Mouse (Mus musculus) urinary bladder, postnatal 10 days (tissue): ENCODE results near the gene Cpne5.
"Not testable (repeated sequence)": the region's sequence is repeated elsewhere in the genome, so short reads cannot be mapped to it uniquely, and the experiment has no call there.

Experiments
- DNase-seq: peaks from one replicate; pipeline ENCODE4 v3.0.0; 2022; ENCODE audit warnings: low spot score

Gene Cpne5

DNA sequence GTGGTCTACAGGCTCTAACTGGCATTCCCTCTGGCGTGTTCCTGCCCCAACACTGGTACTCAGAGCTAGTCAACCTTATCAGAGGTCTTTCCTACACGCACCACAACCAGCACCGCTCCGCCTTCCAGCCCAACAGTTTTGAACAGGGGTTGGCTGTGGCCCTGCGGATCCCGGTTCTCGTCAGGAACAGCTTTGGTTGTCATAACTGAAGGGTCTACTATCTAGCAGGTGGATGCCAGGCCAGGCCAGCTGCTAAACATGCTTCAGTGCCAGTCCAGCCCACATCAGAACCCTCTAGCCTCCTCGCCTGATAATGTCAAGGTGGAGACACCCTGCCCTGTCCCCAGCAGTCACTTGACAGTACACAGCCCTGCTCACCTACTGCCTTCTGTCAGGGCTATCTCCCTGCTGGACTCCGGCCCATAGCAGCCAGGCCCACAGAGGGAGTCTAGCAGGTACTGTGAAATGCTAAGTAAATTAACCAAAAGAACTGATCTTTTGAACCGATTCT, 19.1 kb upstream of the Cpne5 start:
- no peak for DNase-seq

DNA sequence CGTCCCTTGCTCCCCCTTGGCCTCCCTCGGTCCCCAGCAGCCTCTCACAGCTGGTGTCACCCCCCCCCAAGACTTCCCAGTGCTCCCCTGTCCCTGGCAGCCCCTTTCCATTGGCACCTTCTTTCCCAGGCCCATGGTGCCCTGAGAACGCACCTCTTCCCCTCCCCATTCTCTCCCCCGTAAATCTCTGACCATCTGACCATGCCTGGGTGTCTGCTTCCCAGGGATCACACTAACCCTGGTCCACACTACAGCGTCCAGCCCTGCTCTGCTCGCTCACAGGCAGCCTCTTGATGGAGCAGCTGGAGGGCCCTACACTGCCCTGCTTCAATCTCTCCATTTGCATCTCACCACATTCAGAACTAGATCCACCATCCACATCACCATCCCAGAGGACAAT, 18.5 kb upstream of the Cpne5 start:
- DNase-seq = no peak

DNA sequence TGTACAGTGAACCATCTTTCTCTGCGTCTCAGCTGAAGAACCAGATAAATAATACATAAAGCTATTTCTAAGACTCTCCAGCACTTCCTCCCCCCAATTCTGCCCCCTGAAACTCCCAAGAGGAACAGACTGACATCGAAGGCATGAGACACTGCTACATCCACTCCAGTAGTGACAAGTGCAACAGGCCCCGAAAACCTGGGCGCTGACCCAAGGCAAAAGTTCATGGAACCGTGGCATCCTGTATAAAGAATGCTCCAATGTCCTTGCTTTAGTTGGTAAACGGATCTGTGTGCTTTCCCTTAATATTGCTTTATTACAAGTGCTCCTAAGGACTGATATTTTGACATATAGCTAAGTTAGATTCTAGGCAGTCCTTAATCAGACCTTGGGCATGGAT, 16.8 kb upstream of the Cpne5 start:
- DNase-seq = not testable (repeated sequence)

DNA sequence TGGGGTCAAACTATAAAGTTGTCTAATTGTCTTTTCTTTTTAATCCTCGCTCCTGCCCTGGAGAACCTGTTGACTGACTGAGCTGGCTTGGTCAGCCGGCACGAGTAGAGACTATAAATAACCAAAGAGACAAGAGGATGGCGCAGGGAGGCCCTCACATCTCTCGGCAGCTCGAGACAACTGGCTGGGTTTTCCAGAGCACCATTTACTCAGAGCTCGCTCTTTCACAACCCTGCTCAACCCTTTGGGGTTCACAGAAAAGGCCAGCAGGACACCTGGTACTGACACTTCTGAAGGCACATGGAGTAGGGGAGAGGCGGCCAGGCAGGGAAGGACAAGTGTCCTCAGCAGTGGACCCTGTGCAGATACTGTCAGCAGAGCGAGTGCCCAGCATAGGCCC, 15.7 kb upstream of the Cpne5 start:
- no peak for DNase-seq

DNA sequence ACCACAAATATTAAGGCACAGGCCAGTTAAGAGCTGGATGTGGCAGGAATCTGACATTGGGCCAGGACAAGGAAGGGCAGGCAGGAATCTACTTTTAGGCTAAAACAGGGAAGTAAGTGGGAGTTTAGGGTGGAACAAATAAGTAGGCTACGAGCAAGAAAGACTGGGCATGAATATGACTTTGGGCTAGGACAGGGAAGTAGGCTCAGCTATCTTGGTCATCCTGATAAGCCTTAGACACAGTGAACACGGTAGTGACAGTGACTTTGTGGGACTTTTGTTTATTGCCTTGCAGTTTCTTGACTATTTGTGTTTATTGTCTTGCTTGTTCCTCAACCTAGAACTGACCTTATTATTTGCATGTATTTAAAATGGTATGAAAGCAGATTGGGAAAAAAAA, 15.3 kb upstream of the Cpne5 start:
- no peak for DNase-seq

DNA sequence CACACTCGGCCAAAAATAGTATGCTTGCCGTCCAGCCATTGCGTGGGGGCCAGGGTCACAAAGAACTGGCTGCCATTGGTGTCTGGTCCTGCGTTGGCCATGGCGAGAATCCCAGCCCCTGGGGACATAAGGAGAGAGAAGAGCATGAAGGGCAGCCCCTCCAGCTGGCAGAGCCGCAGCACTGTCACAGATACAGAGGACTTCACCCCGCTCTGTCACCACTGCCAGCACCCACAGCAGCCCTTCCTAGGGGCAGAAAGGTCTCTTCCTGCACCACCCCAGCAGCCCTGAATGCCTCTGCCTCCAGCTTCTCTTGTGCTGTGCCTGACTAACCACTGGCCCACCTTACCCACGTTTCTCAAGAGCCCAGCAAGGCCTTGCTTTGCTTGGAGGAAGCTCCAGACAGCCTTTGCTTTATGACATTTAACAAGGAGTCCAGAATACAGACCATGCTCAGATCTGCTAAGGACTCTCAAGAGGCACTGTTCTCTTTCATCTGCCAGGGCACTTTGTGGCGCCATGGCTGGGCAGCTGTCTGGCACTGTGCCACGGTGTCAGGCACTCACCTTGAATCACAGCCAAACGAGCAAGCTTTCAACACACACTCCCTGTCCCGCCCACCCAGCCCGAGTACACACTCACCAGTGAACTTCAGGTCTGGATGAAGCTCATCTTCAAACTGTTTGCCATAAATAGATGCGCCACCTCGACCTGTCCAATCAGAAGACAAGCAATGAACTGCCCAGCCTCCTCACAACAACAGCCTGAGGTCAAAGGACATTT, 13.8 kb upstream of the Cpne5 start:
- DNase-seq = no peak

DNA sequence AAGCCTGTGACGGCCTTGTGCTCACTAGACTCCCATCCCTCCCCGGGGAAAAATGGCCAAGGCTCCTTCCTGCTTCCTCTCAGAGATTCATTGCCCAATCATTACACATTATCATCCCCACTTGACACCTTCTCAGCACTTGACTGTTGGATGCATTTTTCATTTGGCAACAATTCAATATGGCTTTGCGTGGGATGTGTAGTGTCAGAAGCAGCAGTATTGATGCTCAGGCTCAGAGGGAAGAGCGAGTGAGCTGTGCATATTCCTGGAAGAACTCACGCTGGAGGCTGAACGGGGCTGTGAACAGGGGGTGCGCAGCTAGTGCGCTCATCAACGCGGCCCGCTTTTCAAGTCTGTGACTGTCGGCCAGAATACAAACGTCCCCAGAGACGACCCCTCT, 13.0 kb upstream of the Cpne5 start:
- not testable (repeated sequence) for DNase-seq

DNA sequence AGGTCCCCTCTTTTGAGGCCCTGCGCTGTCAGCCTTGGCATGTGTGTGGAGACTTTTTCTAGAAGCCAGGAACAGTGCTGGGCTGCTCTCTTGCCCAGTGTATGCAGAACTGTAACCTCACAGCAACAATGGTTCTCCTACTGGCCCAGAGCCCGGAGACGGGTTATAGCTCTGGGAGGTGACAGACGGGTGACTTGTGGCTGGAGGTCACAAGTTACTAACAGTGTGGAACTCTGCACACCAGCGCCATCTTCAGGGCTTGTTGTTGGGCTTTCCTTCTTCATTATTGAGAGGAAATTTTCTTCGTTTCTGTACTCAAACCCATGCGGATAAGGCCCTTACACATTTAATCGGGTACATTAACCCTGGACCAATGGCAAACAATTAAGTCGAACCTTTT, 11.5 kb upstream of the Cpne5 start:
- DNase-seq = no peak

DNA sequence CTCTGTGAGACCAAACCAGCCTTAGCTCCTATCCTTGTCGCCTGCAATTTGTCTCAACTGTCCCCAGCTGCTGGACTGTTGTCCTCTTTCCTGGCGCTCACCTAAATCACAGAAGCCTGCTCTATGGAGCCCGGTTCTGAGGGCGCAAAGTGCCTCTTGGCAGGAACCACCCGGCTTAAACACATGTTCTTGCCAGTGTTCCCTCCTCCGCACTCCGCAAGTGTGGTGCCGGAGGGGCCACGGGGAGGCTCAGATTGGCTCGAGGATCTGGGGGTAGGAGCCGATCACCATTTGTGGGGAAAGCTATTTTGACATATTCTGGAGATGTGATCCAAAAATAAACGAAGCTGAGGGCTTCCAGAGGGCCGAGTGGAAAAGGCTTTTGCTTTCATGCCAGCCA, 9.9 kb upstream of the Cpne5 start:
- DNase-seq = no peak

DNA sequence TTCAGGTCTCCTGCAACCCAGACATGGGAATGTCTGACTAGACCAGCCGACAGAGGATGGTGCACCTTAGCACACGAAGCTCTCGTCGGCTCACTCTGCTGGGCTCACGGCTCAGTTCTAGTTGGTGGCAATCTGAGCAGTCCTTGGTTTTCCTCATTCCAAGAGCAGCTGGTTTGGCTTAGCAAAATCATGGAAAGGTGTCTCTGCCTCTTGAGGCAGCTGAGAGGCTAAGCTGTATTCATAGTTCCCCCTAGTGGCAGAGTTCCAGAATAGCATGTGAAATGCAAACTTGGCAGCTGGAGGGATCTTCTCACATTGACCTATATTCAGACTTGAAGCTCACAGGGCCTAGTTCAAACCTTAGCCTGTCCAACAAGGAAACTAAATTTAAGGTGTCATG, 8.6 kb upstream of the Cpne5 start:
- DNase-seq = no peak

DNA sequence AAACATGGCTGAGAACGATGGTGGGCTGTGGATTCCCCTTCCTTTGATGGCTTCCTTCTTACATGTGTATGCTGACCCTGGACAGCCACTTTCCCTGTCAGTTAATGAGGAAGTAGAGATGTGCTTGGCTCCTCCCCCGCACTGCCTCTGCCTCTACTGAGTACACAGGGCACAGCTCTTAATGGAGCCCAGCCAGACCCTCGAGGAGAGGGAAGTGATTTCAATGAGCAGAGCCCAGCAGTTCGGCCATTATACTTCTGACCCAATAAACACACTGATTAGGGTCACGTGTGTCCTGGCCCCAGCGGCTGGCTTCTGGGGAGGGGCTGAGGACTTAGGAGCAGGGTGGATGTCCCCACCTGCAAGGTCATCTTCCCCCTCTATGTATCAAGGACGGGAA, 7.8 kb upstream of the Cpne5 start:
- DNase-seq = no peak

DNA sequence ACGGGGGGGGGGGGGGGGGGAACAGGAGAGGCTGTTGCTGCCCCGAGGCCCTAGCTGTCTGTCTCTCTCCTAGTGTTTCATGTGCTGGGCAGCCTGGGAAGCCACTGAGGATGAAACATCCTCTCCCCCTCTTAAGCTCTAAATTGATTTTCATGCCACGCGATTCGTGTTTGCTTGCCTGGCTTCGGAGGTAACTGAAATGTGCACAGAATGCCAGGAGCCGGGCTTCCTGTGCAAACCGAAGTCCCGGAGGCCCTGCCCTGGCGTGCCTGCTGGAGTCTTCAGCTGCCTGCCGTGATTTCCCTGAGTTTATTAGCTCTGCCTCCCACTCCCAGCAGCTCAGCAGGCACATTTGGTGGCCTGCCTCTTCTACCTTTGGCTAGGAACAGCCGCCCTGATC, 6.9 kb upstream of the Cpne5 start:
- DNase-seq = no peak

DNA sequence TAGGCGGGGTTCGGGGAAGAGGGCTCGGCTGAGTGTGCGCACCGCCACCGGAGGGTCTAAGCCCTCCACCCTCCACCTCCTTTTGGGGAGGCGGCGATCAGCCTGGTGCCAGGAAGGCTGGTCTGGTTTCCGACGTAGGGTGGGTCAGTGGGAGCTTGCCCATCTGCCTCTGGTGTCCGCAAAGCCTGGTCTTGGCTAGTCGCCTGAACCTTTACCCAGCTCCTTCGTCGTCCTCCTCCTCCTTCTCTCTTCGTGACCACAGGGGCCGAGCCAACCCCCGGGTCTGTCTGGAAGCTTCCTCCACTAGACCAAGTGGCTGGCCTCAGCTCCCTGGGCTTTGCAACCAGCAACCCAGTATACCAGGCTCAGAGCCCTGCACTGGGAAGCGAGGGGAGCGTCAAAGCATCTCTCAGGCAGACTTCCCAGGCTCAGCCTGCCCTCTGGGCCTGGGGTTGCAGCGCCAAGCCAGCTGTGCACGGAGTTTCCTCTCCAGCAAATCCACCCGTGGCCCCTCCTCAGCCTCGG, 516 bp upstream of the Cpne5 start:
- no peak for DNase-seq

DNA sequence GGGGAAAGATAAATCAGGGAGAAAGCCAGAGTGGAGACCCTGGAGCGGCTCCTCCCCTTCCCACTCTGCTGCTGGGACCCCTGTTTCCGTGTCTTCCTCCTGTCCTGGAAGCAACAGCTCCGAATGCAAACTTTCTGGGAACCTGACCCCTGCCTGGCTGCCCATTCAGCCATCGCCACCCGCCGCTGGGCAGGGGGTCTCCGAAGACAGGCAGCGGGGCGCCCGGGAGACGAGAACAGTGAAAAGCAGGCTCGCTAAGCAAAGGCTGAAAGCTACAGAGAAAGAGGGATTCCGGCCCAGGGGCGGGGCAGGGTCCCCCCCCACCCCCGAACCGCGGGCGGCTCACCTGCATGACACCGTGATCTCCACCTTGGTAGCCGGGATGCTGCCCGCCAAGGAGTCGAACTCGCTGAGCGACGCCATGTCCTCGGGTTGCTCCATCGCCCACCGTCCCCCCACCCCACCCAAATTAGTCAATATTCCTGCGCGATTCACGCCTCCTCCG, 648 bp downstream of the Cpne5 start:
- no peak for DNase-seq

DNA sequence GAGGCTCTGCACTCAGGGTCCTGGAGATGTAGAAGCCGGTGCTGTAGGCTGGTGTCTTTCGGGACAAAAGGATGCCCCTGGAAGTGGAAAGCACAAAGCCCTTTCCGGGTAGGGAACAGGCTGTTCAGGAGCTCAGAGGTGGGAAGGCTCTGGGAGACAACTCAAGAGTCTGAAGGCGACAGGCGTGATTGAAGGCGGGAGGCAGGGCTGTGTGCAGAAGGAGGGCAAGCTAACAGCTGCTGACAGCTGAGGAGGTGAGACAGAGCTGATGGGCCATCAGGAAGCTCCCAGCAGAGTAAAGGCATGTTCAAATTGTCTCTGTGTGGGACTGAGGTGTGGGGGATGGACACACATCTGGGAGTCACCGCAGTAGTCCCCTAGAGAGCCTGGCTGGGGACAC, 1.9 kb downstream of the Cpne5 start:
- no peak for DNase-seq

DNA sequence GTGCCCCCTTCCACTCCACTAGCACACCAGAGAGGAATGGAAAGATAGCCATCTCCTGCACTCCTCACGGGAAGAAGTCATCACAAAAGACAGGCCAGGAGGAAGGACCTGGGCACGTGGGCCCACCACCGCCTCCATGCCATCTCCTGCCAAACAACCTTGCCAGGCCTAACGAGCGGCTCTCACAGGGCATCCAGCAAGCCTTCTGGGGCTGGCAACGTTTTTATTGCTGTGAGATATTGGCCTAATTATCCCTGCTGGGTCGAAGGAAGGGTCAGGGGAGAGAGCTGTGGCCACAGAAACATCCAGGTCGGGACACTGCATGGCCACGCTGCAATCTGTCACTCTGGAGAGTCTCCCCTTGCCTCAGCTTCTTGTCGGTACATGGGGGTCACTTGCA, 6.9 kb downstream of the Cpne5 start:
- DNase-seq = no peak

DNA sequence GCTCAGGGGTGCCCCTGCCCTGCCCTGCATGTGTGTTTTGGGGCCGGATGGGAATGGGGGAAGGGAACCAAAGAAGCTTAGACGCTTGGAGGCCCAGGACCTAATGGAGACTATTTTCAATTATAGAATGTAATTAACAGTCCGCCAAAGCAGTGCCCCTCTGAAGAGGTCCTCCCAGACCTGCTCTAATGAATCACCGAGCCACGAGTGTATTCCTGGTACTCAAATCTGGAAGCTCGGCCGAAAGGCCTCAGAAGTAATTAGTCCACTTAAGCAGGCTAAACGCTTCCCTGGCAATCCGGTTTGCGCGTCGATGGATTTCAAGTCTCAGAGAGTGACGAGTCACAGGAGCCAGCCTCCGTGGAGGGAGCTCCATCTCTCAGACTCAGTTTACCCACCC, 17.3 kb downstream of the Cpne5 start:
- DNase-seq = no peak

DNA sequence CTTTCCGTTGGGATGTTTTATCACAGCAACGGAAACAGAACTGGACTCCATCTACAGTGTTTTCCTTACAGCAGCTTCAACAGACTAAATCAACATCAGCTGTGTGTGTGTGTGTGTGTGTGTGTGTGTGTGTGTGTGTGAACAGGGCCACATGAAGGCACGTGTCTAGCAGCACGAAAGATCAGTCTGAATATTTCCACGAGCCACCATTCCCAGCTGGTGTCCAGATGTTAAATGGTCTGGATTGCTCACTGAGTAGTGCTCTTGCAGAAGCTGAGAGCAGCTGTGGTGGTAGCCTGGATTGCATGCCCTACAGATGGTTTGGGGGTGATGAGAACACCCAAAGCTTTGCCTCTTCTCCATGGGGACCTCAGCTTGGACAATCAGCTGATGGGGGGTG, 19.9 kb downstream of the Cpne5 start:
- no peak for DNase-seq

DNA sequence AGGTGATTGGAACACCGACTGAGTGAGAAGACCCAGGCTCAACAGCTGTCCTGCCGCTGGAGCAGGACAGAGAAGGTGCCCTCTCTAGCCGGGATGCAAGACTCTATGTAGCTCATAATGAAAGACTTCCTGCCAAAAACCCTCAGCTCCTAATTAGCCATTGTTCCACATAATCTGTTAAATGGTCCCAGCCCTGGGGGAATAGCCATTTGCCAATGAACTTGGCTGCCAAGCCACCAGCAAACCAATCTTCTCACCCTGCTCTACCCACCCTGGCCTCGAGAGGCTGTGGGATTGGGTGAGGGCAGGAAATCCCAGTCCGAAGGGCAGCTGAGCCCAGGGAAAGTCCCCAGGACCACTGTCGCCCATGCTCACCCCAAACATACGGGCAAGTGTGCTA, 21.9 kb downstream of the Cpne5 start:
- DNase-seq = no peak

DNA sequence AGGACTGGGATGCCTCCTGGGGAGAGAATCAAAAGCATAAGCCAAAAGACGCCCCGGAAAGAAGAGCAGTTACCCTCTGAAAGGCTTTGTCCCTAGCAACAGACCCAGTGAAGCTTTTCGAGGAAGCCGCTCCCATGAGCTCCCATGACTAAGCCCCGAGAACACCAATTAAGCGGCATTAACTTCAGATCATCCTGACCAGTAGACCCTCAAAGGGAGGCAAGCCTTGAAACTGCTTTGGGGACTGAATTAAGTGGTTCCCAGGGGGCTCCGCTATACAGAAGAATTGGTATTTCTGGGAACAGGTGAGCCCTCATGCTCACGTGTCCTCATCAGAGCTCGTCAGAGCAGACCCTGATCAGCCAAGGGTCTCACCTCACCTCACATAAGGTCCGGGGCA, 23.3 kb downstream of the Cpne5 start:
- no peak for DNase-seq

DNA sequence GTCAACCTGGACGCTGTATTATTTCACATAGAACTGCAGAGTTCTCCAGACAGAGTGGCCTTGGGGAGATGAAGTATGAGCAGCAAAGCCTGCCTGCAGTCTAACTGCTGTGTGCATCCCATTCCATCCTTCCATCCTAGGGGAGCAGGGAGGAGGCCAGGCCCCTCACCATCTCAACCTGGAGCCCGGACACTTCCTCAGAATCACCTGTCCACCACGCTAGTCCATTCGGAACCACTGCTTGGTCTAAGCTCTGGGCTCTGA, 23.8 kb downstream of the Cpne5 start:
- DNase-seq = no peak

DNA sequence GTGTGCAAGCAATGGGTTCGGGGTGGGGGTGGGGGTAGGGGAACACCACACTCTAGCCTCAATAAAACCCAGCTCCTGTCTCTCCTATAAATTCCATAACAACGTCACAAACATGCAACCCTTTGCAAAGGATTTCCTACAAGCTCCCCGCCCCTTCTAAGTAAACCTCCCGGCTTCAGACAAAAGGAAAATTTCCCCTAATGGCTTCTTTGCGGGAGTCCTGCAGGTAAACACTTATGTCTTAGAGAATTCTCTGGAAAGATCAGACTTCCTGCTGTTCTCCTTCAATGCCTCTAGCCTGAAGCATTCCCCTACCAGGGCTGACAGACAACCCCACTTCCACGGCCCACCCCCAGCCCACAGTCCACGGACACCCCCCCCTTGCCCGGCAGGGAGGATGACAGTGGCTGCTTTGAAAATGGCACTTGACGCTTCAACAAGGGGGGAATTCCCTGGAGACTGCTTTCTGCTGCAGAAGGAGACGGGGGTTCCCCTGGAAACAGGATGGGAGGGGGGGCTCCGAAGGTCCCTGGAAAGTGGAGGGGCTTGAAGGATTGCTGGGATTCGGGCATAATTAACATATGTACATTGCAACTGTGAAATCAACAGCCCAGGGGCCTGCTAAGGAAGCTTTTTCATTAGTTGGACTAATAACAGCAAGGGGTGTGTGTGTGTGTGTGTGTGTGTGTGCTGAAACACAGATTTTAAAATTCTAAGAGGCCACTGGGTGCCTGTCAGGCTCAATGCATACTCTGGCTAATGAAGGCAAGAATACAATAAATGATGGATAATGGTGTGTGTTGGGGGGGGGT, 24.4 kb downstream of the Cpne5 start:
- no peak for DNase-seq

DNA sequence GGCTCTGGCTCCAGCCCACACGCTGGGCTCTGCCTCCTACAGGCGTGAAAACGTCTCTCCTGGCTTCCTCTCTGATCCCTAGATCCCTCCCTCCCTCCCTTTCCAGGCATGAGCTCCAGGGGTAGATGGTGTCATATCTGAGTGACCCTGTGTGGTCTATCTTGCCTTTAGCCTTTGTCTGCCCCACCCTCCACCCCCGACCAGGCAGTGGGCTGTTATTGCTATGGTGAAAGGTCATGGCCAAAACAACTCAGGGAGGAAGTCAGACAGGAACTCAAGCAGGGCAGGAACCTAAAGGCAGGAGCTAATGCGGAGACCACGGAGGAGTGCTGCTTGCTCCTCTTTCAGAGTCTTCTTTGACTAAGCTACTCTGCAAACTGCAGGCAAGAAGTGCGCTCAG, 26.1 kb downstream of the Cpne5 start:
- no peak for DNase-seq
